Mouse (Mus musculus): ENCODE data around the gene Dio3.

DNA sequence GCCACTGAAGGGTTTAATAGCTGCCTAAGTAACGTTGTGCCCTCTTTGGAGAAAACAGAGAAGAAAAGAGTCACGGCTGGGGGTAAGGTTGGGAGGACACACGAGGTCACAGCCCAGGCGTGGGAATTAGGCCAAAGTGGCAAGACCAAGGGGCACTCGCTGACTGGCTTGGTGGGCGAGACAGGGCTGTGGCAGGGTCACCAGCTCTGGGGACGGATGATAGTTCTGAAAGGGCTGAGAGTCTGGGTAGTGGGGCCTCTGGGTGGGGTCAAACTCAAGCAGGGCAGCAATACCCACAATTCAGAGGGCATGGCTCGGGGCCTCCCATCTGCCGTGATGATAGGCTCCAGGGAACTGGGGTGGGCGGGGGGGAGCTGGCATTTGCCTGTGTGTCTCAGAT, 23.1 kb upstream of the Dio3 start:
- TF ChIP-seq ZNF384 (IDR thresholded peaks at IDR 0.05; ENCODE audit: low read depth, low read length) (no peak), POLR2A (IDR thresholded peaks at IDR 0.05; ENCODE audit: control insufficient read depth in 1 of 2, insufficient read depth in 1 of 2, low read depth in 1 of 2, low read length in 2 of 2, poor library complexity in 1 of 2) (no peak)
